Mouse (Mus musculus): ENCODE data around the gene Tmcc3. TPM values are rescaled to one million over a fixed set of nuclear protein-coding genes. Genes with fewer than 3 reads are reported as not detected.

Tmcc3 gene
- total RNA-seq, 2 experiments from 2014 or later, result 0.45 to 1.3 TPM

Other genes with a start within 250 kb of the Tmcc3 start
- gene Nr2c1, start 163.9 kb upstream of the Tmcc3 start, total RNA-seq (2015; ENCODE audit: low replicate concordance), result 0.84 and 2.2 TPM in 2 replicates
- 0.64 and 1.4 TPM in 2 replicates for gene Nr2c1, start 163.9 kb upstream of the Tmcc3 start, total RNA-seq (2017; ENCODE audit: low replicate concordance)
- 33.9 and 44.4 TPM in 2 replicates for gene Ndufa12, start 113.2 kb upstream of the Tmcc3 start, total RNA-seq (2015; ENCODE audit: low replicate concordance)
- gene Ndufa12, start 113.2 kb upstream of the Tmcc3 start, total RNA-seq (2017; ENCODE audit: low replicate concordance), result 56.6 and 63.0 TPM in 2 replicates
- not detected in 2 replicates for gene Gm4792, start 13.2 kb upstream of the Tmcc3 start, total RNA-seq (2015; ENCODE audit: low replicate concordance)
- gene Gm4792, start 13.2 kb upstream of the Tmcc3 start, total RNA-seq (2017; ENCODE audit: low replicate concordance), result not detected in 2 replicates